Mouse (Mus musculus): ENCODE data around the gene Cldn14. TPM values are rescaled to one million over a fixed set of nuclear protein-coding genes. Genes with fewer than 3 reads are reported as not detected.
"Not testable (repeated sequence)": the region's sequence is repeated elsewhere in the genome, so short reads cannot be mapped to it uniquely, and the experiment has no call there.

The Cldn14 gene
- total and polyA plus RNA-seq, 3 experiments: not detected

DNA sequence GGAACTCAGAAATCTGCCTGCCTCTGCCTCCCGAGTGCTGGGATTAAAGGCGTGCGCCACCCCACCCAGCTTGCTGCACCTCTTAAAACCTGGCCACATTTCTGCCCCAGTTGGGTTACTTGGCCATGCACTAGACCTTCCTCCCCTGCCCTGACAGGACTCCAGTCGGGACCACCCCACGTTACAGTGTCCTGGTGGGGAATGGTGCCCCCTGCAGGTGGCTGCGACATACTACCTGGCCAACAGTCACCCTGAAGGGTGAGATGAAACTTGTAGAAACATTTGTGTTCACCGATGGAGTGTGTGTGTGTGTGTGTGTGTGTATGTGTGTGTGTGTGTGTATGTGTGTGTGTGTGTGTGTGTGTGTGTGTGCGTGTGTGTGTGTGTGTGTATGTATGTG, 11.1 kb upstream of the Cldn14 start:
- not testable (repeated sequence) for H3K79me2 ChIP-seq (ENCODE audit: control insufficient read depth, insufficient read depth, low read length, poor library complexity); H3K9me3 ChIP-seq (replicated peaks; ENCODE audit: insufficient read depth, low read length); H3K4me3 ChIP-seq (ENCODE audit: control insufficient read depth in 1 of 2, insufficient read depth in 1 of 2, low read depth in 2 of 2, low read length in 2 of 2); DNase-seq (ENCODE audit: low read depth, low spot score); H3K9ac ChIP-seq (ENCODE audit: control insufficient read depth, low read depth, low read length, poor library complexity, severe bottlenecking); H3K27ac ChIP-seq (ENCODE audit: control insufficient read depth, low read depth, low read length); H3K36me3 ChIP-seq (ENCODE audit: control insufficient read depth in 1 of 2, insufficient read depth in 2 of 2, low read length in 2 of 2); H3K27me3 ChIP-seq (ENCODE audit: control insufficient read depth in 1 of 2, insufficient read depth in 2 of 2, low read length in 2 of 2)
- H3K4me1 ChIP-seq (ENCODE audit: control insufficient read depth in 1 of 2, insufficient read depth in 2 of 2, low read length in 2 of 2): peaks cover 0 to 11% of the 10 kb centered on the region in 2 experiments; a peak in 2 of 4 replicates
- TF ChIP-seq ZC3H11A (IDR thresholded peaks at IDR 0.05; ENCODE audit: low read depth, low read length): peak; percentile 15; the same call in 1 of the 2 replicates
- peak; percentile 40 to 73 (median 57); a peak in 5 of 6 replicates for TF ChIP-seq CTCF (IDR thresholded peaks at IDR 0.05 in 2 of 3, conservative IDR thresholded peaks at IDR 0.05 in 1 of 3; ENCODE audit: control insufficient read depth in 1 of 3, insufficient read depth in 1 of 3, low read depth in 2 of 3, low read length in 3 of 3, poor library complexity in 1 of 3, severe bottlenecking in 1 of 3)
- peak; percentile 44 for TF ChIP-seq SMC3 (IDR thresholded peaks at IDR 0.05; ENCODE audit: low read depth, low read length)
- peak; percentile 34 for TF ChIP-seq RAD21 (IDR thresholded peaks at IDR 0.05; ENCODE audit: low read depth, low read length)

DNA sequence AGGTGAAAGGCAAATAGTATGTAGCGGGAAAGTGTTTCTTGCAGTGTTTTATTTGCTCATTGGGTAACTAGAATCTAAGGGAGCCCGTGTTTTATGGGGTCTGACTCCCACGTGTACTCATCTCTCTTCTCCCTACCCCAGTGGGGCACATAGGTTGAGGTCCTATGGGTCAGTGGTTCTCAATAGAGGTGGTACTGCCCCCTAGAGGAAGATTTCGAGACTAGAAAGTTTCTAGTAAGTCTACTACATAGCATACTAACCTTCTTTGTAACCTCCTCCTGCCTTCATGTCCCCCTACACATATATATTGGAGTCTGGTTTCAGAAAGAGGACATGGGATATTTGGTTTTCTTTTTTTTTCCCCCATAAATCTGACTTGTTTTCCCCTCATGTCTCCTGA, 9.3 kb upstream of the Cldn14 start:
- TF ChIP-seq CHD2 (IDR thresholded peaks at IDR 0.05; ENCODE audit: low read length) (no peak), ELF1 (IDR thresholded peaks at IDR 0.05; ENCODE audit: low read depth, low read length) (no peak), SMC3 (IDR thresholded peaks at IDR 0.05; ENCODE audit: low read depth, low read length) (peak; percentile 40), RAD21 (IDR thresholded peaks at IDR 0.05; ENCODE audit: low read depth, low read length) (peak; percentile 38), POLR2A (IDR thresholded peaks at IDR 0.05; ENCODE audit: control insufficient read depth in 1 of 2, insufficient read depth in 1 of 2, low read depth in 1 of 2, low read length in 2 of 2, poor library complexity in 1 of 2) (no peak), MAX (IDR thresholded peaks at IDR 0.05; ENCODE audit: low read length) (no peak), CTCF (IDR thresholded peaks at IDR 0.05 in 2 of 3, conservative IDR thresholded peaks at IDR 0.05 in 1 of 3; ENCODE audit: control insufficient read depth in 1 of 3, insufficient read depth in 1 of 3, low read depth in 2 of 3, low read length in 3 of 3, poor library complexity in 1 of 3, severe bottlenecking in 1 of 3) (peak in 2 of 3 experiments; percentile 25 to 51; a peak in 3 of 6 replicates), POLR2AphosphoS2 (IDR thresholded peaks at IDR 0.05; ENCODE audit: low read length) (no peak), EP300 (IDR thresholded peaks at IDR 0.05; ENCODE audit: low read depth in 1 of 2, low read length in 2 of 2) (no peak), ETS1 (IDR thresholded peaks at IDR 0.05; ENCODE audit: low read depth, low read length) (no peak), HCFC1 (IDR thresholded peaks at IDR 0.05; ENCODE audit: low read depth, low read length) (no peak)
- DNase-seq (ENCODE audit: low read depth, low spot score): peak; percentile 35
- Histone ChIP-seq H3K27ac (ENCODE audit: control insufficient read depth, low read depth, low read length) (no peak overlapping the region), H3K9me3 (replicated peaks; ENCODE audit: insufficient read depth, low read length) (no peaks in the 10 kb centered on the region), H3K27me3 (ENCODE audit: control insufficient read depth in 1 of 2, insufficient read depth in 2 of 2, low read length in 2 of 2) (no peaks in the 10 kb centered on the region), H3K79me2 (ENCODE audit: control insufficient read depth, insufficient read depth, low read length, poor library complexity) (no peaks in the 10 kb centered on the region), H3K9ac (ENCODE audit: control insufficient read depth, low read depth, low read length, poor library complexity, severe bottlenecking) (no peak overlapping the region), H3K36me3 (ENCODE audit: control insufficient read depth in 1 of 2, insufficient read depth in 2 of 2, low read length in 2 of 2) (peaks cover 0 to under 1% of the 10 kb centered on the region in 2 experiments; a peak in 2 of 4 replicates), H3K4me3 (ENCODE audit: control insufficient read depth in 1 of 2, insufficient read depth in 1 of 2, low read depth in 2 of 2, low read length in 2 of 2) (no peak overlapping the region), H3K4me1 (ENCODE audit: control insufficient read depth in 1 of 2, insufficient read depth in 2 of 2, low read length in 2 of 2) (peaks cover 0 to 2% of the 10 kb centered on the region in 2 experiments; a peak in 2 of 4 replicates)

DNA sequence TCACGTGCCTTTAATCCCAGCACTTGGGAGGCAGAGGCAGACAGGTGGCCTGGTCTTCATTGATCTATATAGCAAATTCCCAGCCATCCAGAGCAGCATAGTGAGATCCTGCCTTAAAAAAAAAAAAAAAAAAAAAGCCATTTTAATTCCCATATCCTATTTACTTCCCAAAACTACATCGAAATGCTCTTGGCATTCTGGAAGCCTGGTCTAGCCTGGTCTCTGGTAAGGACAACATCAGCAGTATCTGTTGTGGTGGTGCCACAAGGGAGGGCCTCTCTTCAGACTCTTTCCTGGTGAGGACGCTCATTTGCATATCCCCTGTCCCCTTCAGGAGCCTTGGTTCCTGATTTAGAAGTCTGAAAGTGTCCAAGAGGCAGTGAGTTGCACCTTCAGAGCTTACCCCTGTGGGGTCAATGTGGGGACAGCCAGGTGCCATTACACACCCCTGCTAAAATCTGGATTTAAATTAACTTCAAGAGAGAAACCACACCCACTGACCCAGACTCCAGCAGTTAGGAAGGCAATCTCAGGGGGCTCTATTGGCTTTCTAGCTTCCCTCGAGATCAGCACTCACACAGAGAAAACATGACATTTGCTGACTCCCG, 6.0 kb upstream of the Cldn14 start:
- Histone ChIP-seq H3K27ac (ENCODE audit: control insufficient read depth, low read depth, low read length) (no peak overlapping the region), H3K9ac (ENCODE audit: control insufficient read depth, low read depth, low read length, poor library complexity, severe bottlenecking) (no peak overlapping the region), H3K36me3 (ENCODE audit: control insufficient read depth in 1 of 2, insufficient read depth in 2 of 2, low read length in 2 of 2) (no peaks in the 10 kb centered on the region), H3K27me3 (ENCODE audit: control insufficient read depth in 1 of 2, insufficient read depth in 2 of 2, low read length in 2 of 2) (no peaks in the 10 kb centered on the region), H3K4me3 (ENCODE audit: control insufficient read depth in 1 of 2, insufficient read depth in 1 of 2, low read depth in 2 of 2, low read length in 2 of 2) (no peak overlapping the region), H3K9me3 (replicated peaks; ENCODE audit: insufficient read depth, low read length) (no peaks in the 10 kb centered on the region), H3K4me1 (ENCODE audit: control insufficient read depth in 1 of 2, insufficient read depth in 2 of 2, low read length in 2 of 2) (peaks cover 0 to 7% of the 10 kb centered on the region in 2 experiments; a peak in 1 of 4 replicates), H3K79me2 (ENCODE audit: control insufficient read depth, insufficient read depth, low read length, poor library complexity) (no peaks in the 10 kb centered on the region)
- no peak for DNase-seq (ENCODE audit: low read depth, low spot score)
- TF ChIP-seq TAL1 (IDR thresholded peaks at IDR 0.05; ENCODE audit: low read length): no peak
- no peak for TF ChIP-seq POLR2AphosphoS5 (IDR thresholded peaks at IDR 0.05; ENCODE audit: borderline replicate concordance, low read depth, low read length)
- no peak for TF ChIP-seq NELFE (IDR thresholded peaks at IDR 0.05; ENCODE audit: low read depth, low read length)
- no peak for TF ChIP-seq E2F4 (IDR thresholded peaks at IDR 0.05; ENCODE audit: borderline replicate concordance, low read depth, low read length)
- TF ChIP-seq MXI1 (IDR thresholded peaks at IDR 0.05; ENCODE audit: low read depth, low read length): no peak
- TF ChIP-seq ETS1 (IDR thresholded peaks at IDR 0.05; ENCODE audit: low read depth, low read length): no peak
- no peak for TF ChIP-seq RAD21 (IDR thresholded peaks at IDR 0.05; ENCODE audit: low read depth, low read length)
- no peak for TF ChIP-seq ZMIZ1 (IDR thresholded peaks at IDR 0.05; ENCODE audit: low read depth, low read length)
- no peak for TF ChIP-seq MYC (IDR thresholded peaks at IDR 0.05; ENCODE audit: low read depth, low read length)
- TF ChIP-seq SMC3 (IDR thresholded peaks at IDR 0.05; ENCODE audit: low read depth, low read length): no peak
- TF ChIP-seq MAX (IDR thresholded peaks at IDR 0.05; ENCODE audit: low read length): no peak
- no peak for TF ChIP-seq MAZ (IDR thresholded peaks at IDR 0.05; ENCODE audit: low read depth, low read length)
- TF ChIP-seq POLR2A (IDR thresholded peaks at IDR 0.05; ENCODE audit: control insufficient read depth in 1 of 2, insufficient read depth in 1 of 2, low read depth in 1 of 2, low read length in 2 of 2, poor library complexity in 1 of 2): no peak
- TF ChIP-seq USF2 (IDR thresholded peaks at IDR 0.05; ENCODE audit: borderline replicate concordance in 1 of 2, insufficient read depth in 1 of 2, low read depth in 1 of 2, low read length in 2 of 2): no peak
- no peak for TF ChIP-seq ZNF384 (IDR thresholded peaks at IDR 0.05; ENCODE audit: low read depth, low read length)

Data from MEL (cell line).